Mouse (Mus musculus) intestine, postnatal 0 days (tissue): ENCODE measurements at regions not wholly inside any gene's neighbourhood (a gene's known extent, or its start where the extent isn't known, plus 50 kb on each side); places are given as distances from the start of the nearest gene placed in this dataset.

Experiments
- ATAC-seq: fragments of 200-750 bp; cut with Nextera tagmentation; 2 replicates; pipeline ENCODE4 v1.8.0; 2017; ENCODE audit warnings: mild to moderate bottlenecking, moderate TSS enrichment, moderate library complexity
- H3K27ac ChIP-seq: fragments of 300-500 bp; sonication (generic); 2 replicates; pipeline ENCODE4 v1.5.1; 2014; ENCODE audit warnings: mild to moderate bottlenecking, low read depth, low read length, moderate library complexity
- H3K27me3 ChIP-seq: fragments of 300-500 bp; sonication (generic); replicated peaks from 2 replicates; pipeline ENCODE4 v1.6.1; 2014; ENCODE audit warnings: low read length, mixed read lengths; ENCODE audit not compliant: control insufficient read depth, insufficient read depth
- H3K36me3 ChIP-seq: fragments of 300-500 bp; sonication (generic); 2 replicates; pipeline ENCODE4 v1.6.1; 2014; ENCODE audit warnings: mild to moderate bottlenecking, moderate library complexity; ENCODE audit not compliant: control insufficient read depth, insufficient read depth
- H3K4me1 ChIP-seq: fragments of 300-500 bp; sonication (generic); replicated peaks from 2 replicates; pipeline ENCODE4 v1.6.1; 2014; ENCODE audit warnings: antibody characterized with exemption, low read length, mixed read lengths; ENCODE audit not compliant: control insufficient read depth, insufficient read depth
- H3K4me2 ChIP-seq: fragments of 300-500 bp; sonication (generic); replicated peaks from 2 replicates; pipeline ENCODE4 v1.6.1; 2014; ENCODE audit warnings: low read depth, mild to moderate bottlenecking, moderate library complexity
- H3K4me3 ChIP-seq: fragments of 300-500 bp; sonication (generic); 2 replicates; pipeline ENCODE4 v1.5.1; 2014; ENCODE audit warnings: low read depth, low read length
- H3K9ac ChIP-seq: fragments of 300-500 bp; sonication (generic); 2 replicates; pipeline ENCODE4 v1.6.1; 2014; ENCODE audit warnings: mild to moderate bottlenecking, low read depth, low read length
- H3K9me3 ChIP-seq: fragments of 300-500 bp; sonication (generic); 2 replicates; pipeline ENCODE4 v1.6.1; 2016; ENCODE audit warnings: mixed run types; ENCODE audit not compliant: control insufficient read depth
- CTCF ChIP-seq: sonication (generic); IDR thresholded peaks from 2 replicates; pipeline ENCODE4 v1.5.1; 2016; ENCODE audit warnings: low read depth, mild to moderate bottlenecking, control low read depth, antibody characterized with exemption, moderate library complexity
- WGBS: fragments of 180-500 bp; shearing (Covaris S2); extraction: QIAGEN DNeasy Blood & Tissue Kit; methylation state at CpG from one replicate; pipeline ENCODE4 v1.1.7; 2014; 5-methylcytosine and 5-hydroxymethylcytosine counted together

GRCm38 (mm10) chr13:115423761-115424160, 322.0 kb upstream of the Itga1 start:
- WGBS: 64% methylated on average over 3 of the region's 3 CpGs
- no peak for ATAC-seq
- Histone ChIP-seq H3K4me3 (no peak overlapping the region), H3K36me3 (no peaks in the 10 kb centered on the region), H3K4me1 (no peaks in the 10 kb centered on the region), H3K27me3 (no peaks in the 10 kb centered on the region), H3K4me2 (no peak overlapping the region), H3K9me3 (no peaks in the 10 kb centered on the region), H3K9ac (no peak overlapping the region), H3K27ac (no peak overlapping the region)
- no peak for TF ChIP-seq CTCF

GRCm38 (mm10) chr13:115421483-115421882, 319.7 kb upstream of the Itga1 start:
- Histone ChIP-seq H3K4me2 (no peak overlapping the region), H3K27ac (no peak overlapping the region), H3K9me3 (no peaks in the 10 kb centered on the region), H3K4me1 (no peaks in the 10 kb centered on the region), H3K36me3 (no peaks in the 10 kb centered on the region), H3K27me3 (no peaks in the 10 kb centered on the region), H3K4me3 (no peak overlapping the region), H3K9ac (no peak overlapping the region)
- TF ChIP-seq CTCF: no peak
- no peak for ATAC-seq
- WGBS: 69% methylated on average over 1 of the region's 1 CpGs

- Histone ChIP-seq H3K9ac (no peak overlapping the region), H3K4me3 (no peak overlapping the region), H3K4me1 (no peaks in the 10 kb centered on the region)
Observed at GRCm38 (mm10) chr13:115417829-115418228, 316.1 kb upstream of the Itga1 start.

GRCm38 (mm10) chr13:115413721-115414531, 312.2 kb upstream of the Itga1 start:
- H3K9me3 ChIP-seq: no peaks in the 10 kb centered on the region
- no peaks in the 10 kb centered on the region for H3K36me3 ChIP-seq
- H3K4me2 ChIP-seq: no peak overlapping the region
- no peak for ATAC-seq
- no peak for TF ChIP-seq CTCF
- H3K4me1 ChIP-seq: no peaks in the 10 kb centered on the region
- H3K27ac ChIP-seq: no peak overlapping the region
- no peak overlapping the region for H3K4me3 ChIP-seq
- 71% methylated on average over 9 of the region's 9 CpGs for WGBS
- H3K9ac ChIP-seq: no peak overlapping the region
- no peaks in the 10 kb centered on the region for H3K27me3 ChIP-seq

More at GRCm38 (mm10) chr13:115417829-115418228, 316.1 kb upstream of the Itga1 start:
- H3K36me3 ChIP-seq: no peaks in the 10 kb centered on the region
- no peak for TF ChIP-seq CTCF
- H3K27ac ChIP-seq: no peak overlapping the region
- no peak for ATAC-seq
- H3K9me3 ChIP-seq: no peaks in the 10 kb centered on the region
- 74% methylated on average over 4 of the region's 4 CpGs for WGBS
- no peak overlapping the region for H3K4me2 ChIP-seq
- H3K27me3 ChIP-seq: no peaks in the 10 kb centered on the region

- H3K27ac ChIP-seq: no peak overlapping the region
- H3K36me3 ChIP-seq: no peaks in the 10 kb centered on the region
- no peaks in the 10 kb centered on the region for H3K27me3 ChIP-seq
- no peaks in the 10 kb centered on the region for H3K4me1 ChIP-seq
- no peak overlapping the region for H3K4me2 ChIP-seq
- TF ChIP-seq CTCF: no peak
- 69% methylated on average over 1 of the region's 1 CpGs for WGBS
- H3K9ac ChIP-seq: no peak overlapping the region
- ATAC-seq: no peak
- no peak overlapping the region for H3K4me3 ChIP-seq
- H3K9me3 ChIP-seq: no peaks in the 10 kb centered on the region
Observed at GRCm38 (mm10) chr13:115405916-115406315, 304.2 kb upstream of the Itga1 start.

- Histone ChIP-seq H3K9ac (no peak overlapping the region), H3K36me3 (no peaks in the 10 kb centered on the region), H3K4me2 (no peak overlapping the region), H3K9me3 (no peaks in the 10 kb centered on the region), H3K27me3 (no peaks in the 10 kb centered on the region), H3K27ac (no peak overlapping the region), H3K4me1 (no peaks in the 10 kb centered on the region), H3K4me3 (no peak overlapping the region)
- 81% methylated on average over 4 of the region's 4 CpGs for WGBS
- no peak for ATAC-seq
- no peak for TF ChIP-seq CTCF
Observed at GRCm38 (mm10) chr13:115400706-115401215, 299.0 kb upstream of the Itga1 start.
